Mouse (Mus musculus) stomach, embryonic 15.5 days (tissue): ENCODE data around the gene Tmem231. TPM values are rescaled to one million over a fixed set of nuclear protein-coding genes. Genes with fewer than 3 reads are reported as not detected.

Source experiments
- ATAC-seq: fragments of 200-750 bp; cut with Nextera tagmentation; 2 replicates; pipeline ENCODE4 v1.8.0; 2017; ENCODE audit warnings: low read depth, moderate number of reproducible peaks, moderate TSS enrichment; ENCODE audit not compliant: insufficient read depth, low FRiP score
- H3K27ac ChIP-seq: fragments of 300-500 bp; sonication (generic); 2 replicates; pipeline ENCODE4 v1.5.1; 2015; ENCODE audit warnings: mild to moderate bottlenecking, inconsistent platforms
- H3K27me3 ChIP-seq: fragments of 300-500 bp; sonication (generic); replicated peaks from 2 replicates; pipeline ENCODE4 v1.6.1; 2015; ENCODE audit warnings: inconsistent platforms
- H3K36me3 ChIP-seq: fragments of 300-500 bp; sonication (generic); 2 replicates; pipeline ENCODE4 v1.6.1; 2015; ENCODE audit warnings: inconsistent platforms
- H3K4me1 ChIP-seq: fragments of 300-500 bp; sonication (generic); 2 replicates; pipeline ENCODE4 v1.6.1; 2015; ENCODE audit warnings: inconsistent platforms
- H3K4me2 ChIP-seq: fragments of 300-500 bp; sonication (generic); 2 replicates; pipeline ENCODE4 v1.6.1; 2015; ENCODE audit warnings: mild to moderate bottlenecking, inconsistent platforms
- H3K4me3 ChIP-seq: fragments of 300-500 bp; sonication (generic); replicated peaks from 2 replicates; pipeline ENCODE4 v1.5.1; 2015; ENCODE audit warnings: inconsistent platforms
- H3K9ac ChIP-seq: fragments of 300-500 bp; sonication (generic); 2 replicates; pipeline ENCODE4 v1.6.1; 2015; ENCODE audit warnings: inconsistent platforms
- H3K9me3 ChIP-seq: fragments of 300-500 bp; sonication (generic); 2 replicates; pipeline ENCODE4 v1.6.1; 2016; ENCODE audit warnings: inconsistent platforms
- whole genome bisulfite sequencing: fragments of 180-500 bp; shearing (Covaris S2); methylation state at CpG from one replicate; pipeline ENCODE4 v1.1.7; 2015; 5-methylcytosine and 5-hydroxymethylcytosine counted together
- polyA plus RNA-seq: library from polyadenylated mRNA; unstranded; fragments of >200 nt; fragmentation: Nextera tagmentation; extraction: Ambion mirVana; gene quantifications from 2 replicates; pipeline ENCODE4 v1.2.1, GENCODE M21; 2015

The Tmem231 gene
- polyA plus RNA-seq, 1 experiment from 2014 or later = 10.8 TPM

DNA sequence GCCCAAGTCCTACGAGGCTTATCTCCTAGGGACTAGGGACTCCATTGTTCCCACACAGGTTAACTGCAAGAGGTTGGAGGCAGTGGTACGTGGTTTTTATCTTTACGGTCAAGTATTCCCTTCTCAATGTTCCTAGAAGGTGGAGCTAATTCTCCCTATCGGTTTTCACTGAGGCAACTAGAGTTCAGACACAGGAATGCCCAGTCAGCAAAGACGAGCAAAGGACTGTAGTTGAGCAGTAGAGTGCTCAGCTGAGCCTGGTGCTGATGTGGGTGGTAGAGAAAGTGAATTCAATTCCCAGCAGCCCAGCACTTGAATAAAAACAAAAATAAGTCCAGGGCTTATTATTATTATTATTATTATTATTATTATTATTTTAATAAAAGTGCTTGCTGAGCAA lies 41.1 kb downstream of the Tmem231 start:
- Histone ChIP-seq H3K27ac (no peak overlapping the region), H3K4me1 (peaks cover 17% of the 10 kb centered on the region), H3K4me3 (no peak overlapping the region), H3K4me2 (no peak overlapping the region), H3K9me3 (no peaks in the 10 kb centered on the region), H3K9ac (no peak overlapping the region), H3K27me3 (peaks cover 24% of the 10 kb centered on the region), H3K36me3 (no peaks in the 10 kb centered on the region)
- no peak for ATAC-seq
- WGBS = 48% methylated on average over 5 of the region's 5 CpGs

DNA sequence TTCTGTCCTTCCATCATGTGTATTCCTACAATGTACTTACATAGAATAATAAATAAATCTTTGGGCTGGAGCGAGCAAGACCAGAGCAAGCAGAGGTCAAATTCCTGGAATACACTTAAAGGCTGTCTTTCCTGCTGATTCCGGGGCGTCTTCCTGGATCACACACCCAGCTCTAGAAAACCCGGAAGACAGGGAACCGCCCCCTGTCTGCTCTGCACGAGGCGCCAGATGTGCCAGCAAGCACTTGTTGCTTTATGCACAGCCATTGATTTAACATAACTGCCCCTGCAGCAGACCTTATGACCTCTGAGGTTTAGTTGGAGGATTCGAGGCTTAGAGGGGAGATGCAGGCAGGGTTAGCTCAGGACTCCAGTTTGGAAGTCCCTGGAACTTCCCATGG lies 41.7 kb downstream of the Tmem231 start:
- 19% methylated on average over 8 of the region's 8 CpGs for WGBS
- no peak for ATAC-seq

DNA sequence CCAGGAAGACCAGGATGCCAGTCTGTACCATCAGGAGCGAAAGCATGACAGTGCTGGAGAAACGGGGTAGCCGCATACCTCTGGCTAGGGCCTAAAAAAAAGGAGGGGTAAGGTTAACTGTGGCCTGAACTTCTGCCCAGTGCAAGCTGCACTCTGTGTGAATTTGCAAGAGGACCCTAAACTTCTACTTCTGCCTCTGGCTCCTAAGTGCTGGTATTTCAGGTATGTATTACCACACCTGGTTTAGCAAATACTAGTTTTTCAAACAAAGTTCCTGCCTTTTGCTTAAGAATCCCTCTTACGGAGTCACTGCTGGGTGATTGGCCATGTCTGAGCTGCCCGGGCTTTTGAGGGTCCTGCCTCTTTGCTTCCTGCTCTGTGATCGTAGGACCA lies 42.8 kb downstream of the Tmem231 start:
- no peak overlapping the region for H3K27ac ChIP-seq
- peak overlapping the region; percentile 20; the same call in 1 of the 2 replicates for H3K4me3 ChIP-seq
- H3K27me3 ChIP-seq = peaks cover 24% of the 10 kb centered on the region
- no peak overlapping the region for H3K4me2 ChIP-seq
- H3K9ac ChIP-seq = no peak overlapping the region
- no peaks in the 10 kb centered on the region for H3K9me3 ChIP-seq
- no peaks in the 10 kb centered on the region for H3K36me3 ChIP-seq
- H3K4me1 ChIP-seq = peaks cover 17% of the 10 kb centered on the region
- no peak for ATAC-seq
- 56% methylated on average over 6 of the region's 6 CpGs for WGBS

More for the DNA sequence above, 41.7 kb downstream of the Tmem231 start:
- H3K4me2 ChIP-seq = no peak overlapping the region
- peaks cover 17% of the 10 kb centered on the region for H3K4me1 ChIP-seq
- peaks cover 24% of the 10 kb centered on the region for H3K27me3 ChIP-seq
- no peak overlapping the region for H3K4me3 ChIP-seq
- H3K27ac ChIP-seq = no peak overlapping the region
- H3K36me3 ChIP-seq = no peaks in the 10 kb centered on the region
- H3K9me3 ChIP-seq = no peaks in the 10 kb centered on the region
- no peak overlapping the region for H3K9ac ChIP-seq

DNA sequence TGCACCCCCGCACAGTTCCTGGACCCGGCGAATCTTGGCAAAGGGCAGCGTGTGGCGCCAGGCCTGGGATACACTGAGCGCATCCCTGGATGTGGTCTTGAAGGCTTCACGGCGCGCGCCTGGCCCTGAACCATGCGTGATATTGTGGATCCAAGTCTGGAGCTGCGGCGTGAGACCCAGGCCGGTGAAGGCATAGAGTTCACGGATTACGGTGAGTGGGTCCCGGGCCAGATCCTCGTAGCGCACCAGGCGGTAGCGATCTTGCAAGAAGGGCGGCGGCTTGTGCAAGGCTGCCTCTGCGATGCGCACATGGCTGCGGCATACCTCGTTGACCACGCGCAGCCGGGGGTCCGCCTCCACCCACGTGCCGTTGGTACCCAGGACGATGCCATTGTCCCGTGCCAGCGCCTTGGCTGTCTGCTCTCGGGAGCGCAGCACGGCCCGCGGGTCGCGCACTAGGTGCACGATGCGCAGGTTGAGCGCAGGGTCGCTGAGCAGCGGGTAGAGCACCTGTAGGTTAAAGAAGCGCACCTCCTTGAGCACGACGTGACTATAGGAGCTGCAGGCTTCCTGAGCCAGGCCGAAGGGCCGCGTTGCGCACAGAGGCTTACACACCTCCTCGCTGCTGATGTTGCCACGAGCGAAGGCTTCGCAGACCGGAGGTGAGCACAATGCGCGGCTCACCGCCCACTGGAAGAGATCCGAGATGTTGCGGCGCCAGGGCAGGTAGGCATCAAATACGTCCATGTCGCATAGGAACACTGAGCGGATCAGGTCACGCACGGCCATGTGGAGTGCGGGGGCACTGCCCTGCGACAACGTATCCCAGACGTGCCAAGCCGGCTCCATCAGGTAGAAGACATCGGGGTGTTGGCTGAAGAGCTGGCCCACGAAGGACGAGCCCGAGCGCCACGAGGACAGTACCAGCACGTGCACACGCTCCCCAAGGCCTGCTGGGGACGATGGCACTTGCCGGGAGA lies 43.5 kb downstream of the Tmem231 start:
- Histone ChIP-seq H3K9ac (no peak overlapping the region), H3K4me2 (peak overlapping the region; percentile 42), H3K36me3 (no peaks in the 10 kb centered on the region), H3K27ac (no peak overlapping the region), H3K27me3 (peaks cover 24% of the 10 kb centered on the region), H3K4me1 (peaks cover 17% of the 10 kb centered on the region), H3K9me3 (no peaks in the 10 kb centered on the region), H3K4me3 (peak overlapping the region; percentile 20)
- no peak for ATAC-seq
- WGBS = 14% methylated on average over 86 of the region's 86 CpGs

DNA sequence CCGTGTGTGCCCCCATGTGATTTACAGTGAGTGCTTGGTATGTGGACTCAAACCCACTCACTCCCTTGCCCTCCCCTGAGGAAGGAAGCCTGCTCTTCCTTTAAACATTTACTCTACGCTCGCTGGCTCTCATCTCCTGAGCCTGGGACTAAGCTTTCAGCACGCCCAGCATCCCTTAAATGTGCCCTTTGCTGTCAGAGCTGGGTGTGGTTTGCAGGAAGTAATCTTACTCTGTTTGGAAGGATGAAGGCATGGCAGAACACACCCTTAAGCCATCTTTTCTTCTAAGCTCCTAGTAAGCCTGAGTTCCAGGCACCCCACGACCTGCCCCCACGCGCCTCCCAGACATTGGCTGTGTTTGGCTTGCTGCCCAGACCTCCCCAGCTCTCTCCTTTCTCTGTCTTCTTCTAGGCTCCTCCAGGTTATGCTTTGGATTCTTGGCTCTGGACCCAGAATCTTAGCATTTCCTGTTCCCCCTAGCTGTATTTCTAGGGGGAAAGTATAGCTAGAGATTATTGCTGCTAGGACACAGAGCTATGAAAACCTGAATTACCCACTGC lies 45.5 kb downstream of the Tmem231 start:
- Histone ChIP-seq H3K27ac (no peak overlapping the region), H3K9ac (no peak overlapping the region), H3K36me3 (no peaks in the 10 kb centered on the region), H3K4me3 (no peak overlapping the region), H3K4me2 (no peak overlapping the region), H3K9me3 (no peaks in the 10 kb centered on the region), H3K4me1 (peaks cover 17% of the 10 kb centered on the region), H3K27me3 (peaks cover 24% of the 10 kb centered on the region)
- peak; percentile 32; the same call in 1 of the 2 replicates for ATAC-seq
- 23% methylated on average over 7 of the region's 7 CpGs for WGBS

DNA sequence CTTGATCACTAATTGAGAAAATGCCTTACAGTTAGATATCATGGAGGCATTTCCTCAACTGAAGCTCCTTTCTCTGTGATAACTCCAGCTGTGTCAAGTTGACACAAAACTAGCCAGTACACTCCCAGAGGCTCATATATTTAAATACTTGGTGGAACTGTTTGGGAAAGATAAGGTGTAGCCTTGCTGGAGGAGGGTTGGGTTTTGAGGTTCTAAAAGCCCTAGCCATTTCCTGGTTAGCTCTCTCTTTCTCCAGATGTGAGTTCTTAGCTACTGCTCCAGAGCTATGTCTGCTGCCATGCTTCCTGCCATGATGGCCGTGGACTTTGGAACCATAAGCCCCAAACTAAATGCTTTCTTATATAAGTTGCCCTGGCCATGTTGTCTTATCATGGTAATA lies 46.2 kb downstream of the Tmem231 start:
- 79% methylated on average over 1 of the region's 1 CpGs for WGBS
- no peak overlapping the region for H3K9ac ChIP-seq
- H3K27me3 ChIP-seq = peaks cover 24% of the 10 kb centered on the region
- H3K36me3 ChIP-seq = no peaks in the 10 kb centered on the region
- H3K4me2 ChIP-seq = no peak overlapping the region
- H3K4me3 ChIP-seq = no peak overlapping the region
- peaks cover 17% of the 10 kb centered on the region for H3K4me1 ChIP-seq
- H3K27ac ChIP-seq = no peak overlapping the region
- no peaks in the 10 kb centered on the region for H3K9me3 ChIP-seq
- no peak for ATAC-seq

DNA sequence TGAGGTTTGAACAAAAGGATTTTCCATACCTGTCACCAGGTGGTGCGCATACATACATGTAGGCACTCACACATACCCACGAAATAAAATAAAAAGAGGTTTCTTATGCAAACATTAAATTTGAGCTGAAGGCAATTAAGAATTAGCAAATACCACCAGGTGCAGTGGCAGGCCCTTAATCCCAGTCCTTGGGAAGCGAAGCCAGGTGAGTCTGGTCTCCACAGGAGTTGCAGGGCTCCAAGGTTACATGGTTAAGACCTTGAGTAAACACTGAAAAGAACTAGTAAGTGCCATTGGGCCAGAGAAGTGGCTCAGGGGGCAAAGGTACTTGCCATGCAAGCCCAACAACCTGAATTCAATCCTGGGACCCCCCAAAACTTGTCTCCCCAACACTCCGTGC lies 50.1 kb downstream of the Tmem231 start:
- H3K9ac ChIP-seq = no peak overlapping the region
- H3K27me3 ChIP-seq = no peaks in the 10 kb centered on the region
- 78% methylated on average over 4 of the region's 4 CpGs for WGBS
- no peaks in the 10 kb centered on the region for H3K9me3 ChIP-seq
- H3K4me1 ChIP-seq = peaks cover 5% of the 10 kb centered on the region; the same call in 1 of the 2 replicates
- no peaks in the 10 kb centered on the region for H3K36me3 ChIP-seq
- H3K4me2 ChIP-seq = no peak overlapping the region
- ATAC-seq = peak; percentile 40; the same call in 1 of the 2 replicates
- no peak overlapping the region for H3K4me3 ChIP-seq
- no peak overlapping the region for H3K27ac ChIP-seq

DNA sequence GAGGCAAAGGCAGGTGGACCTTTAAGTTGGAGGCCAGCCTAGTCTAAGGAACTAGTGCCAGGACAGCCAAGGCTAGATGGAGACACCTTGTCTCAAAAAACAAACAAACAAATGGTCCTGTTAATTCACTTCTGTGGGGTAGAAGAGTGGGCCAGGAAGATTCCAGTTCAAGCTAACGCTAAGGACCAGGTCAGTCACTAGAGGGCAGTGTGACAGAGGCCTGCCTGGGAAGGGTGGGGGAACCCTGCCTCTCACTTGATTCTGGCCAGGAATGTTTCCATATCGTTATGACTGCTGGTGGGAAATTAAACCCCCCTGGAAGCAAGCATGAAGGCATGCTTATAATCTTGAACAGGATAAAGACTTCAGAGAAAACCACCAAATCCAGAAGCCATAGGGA lies 52.1 kb downstream of the Tmem231 start:
- Histone ChIP-seq H3K4me2 (no peak overlapping the region), H3K9ac (no peak overlapping the region), H3K9me3 (no peaks in the 10 kb centered on the region), H3K27ac (no peak overlapping the region), H3K36me3 (no peaks in the 10 kb centered on the region), H3K4me3 (no peak overlapping the region), H3K4me1 (peaks cover 5% of the 10 kb centered on the region; the same call in 1 of the 2 replicates), H3K27me3 (no peaks in the 10 kb centered on the region)
- ATAC-seq = no peak
- 1% methylated on average over 2 of the region's 2 CpGs for WGBS

DNA sequence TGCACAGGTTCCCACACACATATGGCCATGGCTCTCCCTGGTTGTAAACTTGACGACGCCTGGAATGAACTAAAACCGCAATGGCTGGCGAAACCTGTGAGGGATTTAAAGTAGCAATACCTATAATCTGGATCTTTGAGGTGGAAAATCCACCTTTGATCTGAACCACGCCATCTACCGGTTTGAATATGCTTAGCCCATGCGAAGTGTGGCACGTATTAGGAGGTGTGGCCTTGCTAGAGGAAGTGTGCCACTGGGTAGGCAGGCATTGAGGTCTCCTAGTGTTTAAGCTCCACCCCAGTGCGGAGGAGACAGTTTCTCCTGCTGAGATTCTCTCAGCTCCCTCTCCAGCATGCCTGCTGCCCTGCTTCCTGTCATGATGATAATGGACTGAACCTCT lies 56.0 kb downstream of the Tmem231 start:
- H3K9me3 ChIP-seq = no peaks in the 10 kb centered on the region
- H3K36me3 ChIP-seq = no peaks in the 10 kb centered on the region
- no peak for ATAC-seq
- peaks cover 5% of the 10 kb centered on the region; the same call in 1 of the 2 replicates for H3K4me1 ChIP-seq
- no peak overlapping the region for H3K4me2 ChIP-seq
- H3K27ac ChIP-seq = no peak overlapping the region
- H3K9ac ChIP-seq = no peak overlapping the region
- WGBS = 66% methylated on average over 9 of the region's 9 CpGs
- no peaks in the 10 kb centered on the region for H3K27me3 ChIP-seq
- H3K4me3 ChIP-seq = no peak overlapping the region

DNA sequence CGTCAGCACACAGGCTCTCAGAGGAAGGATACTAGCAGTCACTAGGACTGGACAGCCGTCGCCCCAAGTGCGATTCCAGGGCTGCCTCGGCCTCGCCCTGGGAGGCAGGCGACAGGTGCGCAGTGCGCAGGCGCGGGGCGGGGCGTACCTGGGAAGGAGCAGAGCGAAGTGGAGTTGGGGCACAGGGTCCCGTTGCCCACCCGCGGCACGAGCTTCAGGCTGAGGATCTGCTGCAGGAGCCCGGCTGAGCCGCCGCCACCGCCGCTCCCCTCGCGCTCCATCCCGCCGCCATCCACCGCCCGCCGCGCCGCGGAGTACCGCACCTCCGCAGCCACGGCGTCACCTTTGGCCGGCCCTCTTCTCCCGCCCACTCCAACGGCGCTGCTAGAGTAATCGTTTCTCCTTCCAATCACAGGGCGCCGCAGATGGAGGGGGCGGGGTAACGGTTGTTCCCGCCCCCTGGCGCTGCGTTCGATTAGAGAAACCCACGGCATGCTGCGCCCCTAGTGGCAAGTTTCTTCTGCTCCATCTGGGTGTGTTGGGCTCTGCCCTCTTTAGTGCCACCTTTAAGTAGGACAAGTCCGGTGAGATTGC lies 57.2 kb downstream of the Tmem231 start, which contains the start of gene Tmem170:
Gene Tmem170, minus strand, starts transcription at position 396 of the 594 bp plus-strand sequence.
- Histone ChIP-seq H3K9me3 (no peaks in the 10 kb centered on the region), H3K27ac (peak within 1 kb of the TSS; percentile 86), H3K4me1 (peaks cover 5% of the 10 kb centered on the region; the same call in 1 of the 2 replicates), H3K36me3 (no peaks in the 10 kb centered on the region), H3K4me3 (peak within 1 kb of the TSS; percentile 98), H3K4me2 (peak within 1 kb of the TSS; percentile 69), H3K27me3 (no peaks in the 10 kb centered on the region), H3K9ac (peak within 1 kb of the TSS; percentile 68)
- WGBS = 0% methylated on average over 48 of the region's 53 CpGs
- ATAC-seq = peak; percentile 99

DNA sequence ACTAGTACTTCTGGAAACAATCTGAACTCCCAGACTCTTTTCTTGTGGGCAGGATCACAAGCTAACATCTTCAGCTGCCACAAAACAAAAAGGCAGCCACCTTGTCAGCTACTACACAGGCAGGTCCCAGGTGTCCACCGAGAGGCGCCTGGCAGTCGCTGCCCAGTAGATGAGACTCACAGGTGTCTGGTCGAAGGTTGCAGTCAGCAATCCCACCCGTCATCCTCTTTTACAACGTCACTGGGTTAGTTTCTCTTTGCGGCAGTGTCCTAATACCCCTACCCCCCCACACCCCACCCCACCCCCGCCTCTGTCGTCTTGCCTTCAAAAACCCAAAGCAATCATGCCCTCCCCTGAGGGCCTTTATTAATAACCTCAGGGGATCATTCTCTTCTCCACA lies 57.9 kb downstream of the Tmem231 start:
- H3K9ac ChIP-seq = peak overlapping the region; percentile 68
- no peaks in the 10 kb centered on the region for H3K9me3 ChIP-seq
- peak overlapping the region; percentile 98 for H3K4me3 ChIP-seq
- H3K4me2 ChIP-seq = peak overlapping the region; percentile 69
- H3K36me3 ChIP-seq = no peaks in the 10 kb centered on the region
- H3K27me3 ChIP-seq = no peaks in the 10 kb centered on the region
- no peak for ATAC-seq
- WGBS = 10% methylated on average over 9 of the region's 9 CpGs
- peak overlapping the region; percentile 86; the same call in 1 of the 2 replicates for H3K27ac ChIP-seq
- peaks cover 5% of the 10 kb centered on the region; the same call in 1 of the 2 replicates for H3K4me1 ChIP-seq
